Mouse (Mus musculus) lung, postnatal 4 days (tissue): Measurements from ENCODE around the gene Hist1h2bf.
"Not testable (repeated sequence)": the region's sequence is repeated elsewhere in the genome, so short reads cannot be mapped to it uniquely, and the experiment has no call there.

Experiments used
- DNase-seq, 2 experiments: peaks; one replicate each; pipeline ENCODE4 v3.0.0; 2021

Gene Hist1h2bf

DNA sequence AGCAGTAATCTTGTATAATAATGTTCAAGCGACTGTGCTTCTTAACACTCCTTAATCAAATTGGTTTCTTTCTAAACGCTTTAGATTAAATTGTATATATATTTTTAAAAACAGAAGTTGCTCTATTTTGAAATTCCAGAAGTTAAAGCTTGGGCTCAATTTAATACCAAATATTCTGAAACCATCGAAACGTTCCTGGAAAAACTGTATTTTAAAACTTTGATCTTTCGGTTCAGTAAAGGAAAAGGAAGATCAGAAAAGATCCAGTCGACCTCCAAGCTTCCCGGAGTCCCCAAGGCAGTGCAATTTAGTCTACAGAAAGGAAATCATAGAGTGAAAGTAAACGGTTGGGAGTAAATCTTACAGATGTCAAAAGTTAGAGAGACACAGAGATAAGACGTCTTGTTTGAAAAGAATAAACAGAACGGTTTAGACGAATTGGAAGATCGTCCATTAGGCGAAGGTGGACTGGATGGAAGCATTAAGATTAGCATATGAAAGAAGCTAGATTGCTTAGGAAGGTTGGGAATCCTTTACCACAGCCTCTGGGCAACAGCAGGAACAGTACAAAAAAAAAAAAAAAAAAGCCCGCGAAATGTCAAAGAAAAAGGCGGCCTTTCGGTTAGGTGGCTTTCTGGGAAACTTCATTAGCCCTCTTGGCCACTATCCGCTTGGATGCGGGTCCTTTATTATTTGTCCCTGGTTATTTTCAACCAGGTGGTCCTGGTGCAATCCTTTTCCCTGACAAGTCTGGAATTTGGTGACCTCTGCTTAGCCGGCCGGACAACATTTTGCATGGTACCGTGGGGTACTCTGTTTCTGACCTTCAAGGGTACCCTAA is 12.3 kb upstream of the Hist1h2bf start:
- DNase-seq = peak in 1 of 2 experiments; percentile 13

GRCm38 (mm10) chr13:23585442-23586098 is 11.6 kb upstream of the Hist1h2bf start:
- DNase-seq = peak; percentile 80

- DNase-seq = peak; percentile 74 to 80
Observed at GRCm38 (mm10) chr13:23585029-23585441, 11.0 kb upstream of the Hist1h2bf start.

- peak in 1 of 2 experiments; percentile 19 for DNase-seq
Observed at GRCm38 (mm10) chr13:23584331-23584730, 10.3 kb upstream of the Hist1h2bf start.

GRCm38 (mm10) chr13:23583387-23584068 is 9.5 kb upstream of the Hist1h2bf start:
- DNase-seq = no peak

GRCm38 (mm10) chr13:23582219-23583056 is 8.4 kb upstream of the Hist1h2bf start:
- DNase-seq = no peak

- peak; percentile 95 to 99 for DNase-seq
Observed at GRCm38 (mm10) chr13:23581408-23582218, 7.6 kb upstream of the Hist1h2bf start, which contains the start of gene Hist1h4d. Gene Hist1h4d (plus strand): TSS chr13:23581598.

- DNase-seq = no peak
Observed at GRCm38 (mm10) chr13:23577835-23578234, 3.8 kb upstream of the Hist1h2bf start.

DNA sequence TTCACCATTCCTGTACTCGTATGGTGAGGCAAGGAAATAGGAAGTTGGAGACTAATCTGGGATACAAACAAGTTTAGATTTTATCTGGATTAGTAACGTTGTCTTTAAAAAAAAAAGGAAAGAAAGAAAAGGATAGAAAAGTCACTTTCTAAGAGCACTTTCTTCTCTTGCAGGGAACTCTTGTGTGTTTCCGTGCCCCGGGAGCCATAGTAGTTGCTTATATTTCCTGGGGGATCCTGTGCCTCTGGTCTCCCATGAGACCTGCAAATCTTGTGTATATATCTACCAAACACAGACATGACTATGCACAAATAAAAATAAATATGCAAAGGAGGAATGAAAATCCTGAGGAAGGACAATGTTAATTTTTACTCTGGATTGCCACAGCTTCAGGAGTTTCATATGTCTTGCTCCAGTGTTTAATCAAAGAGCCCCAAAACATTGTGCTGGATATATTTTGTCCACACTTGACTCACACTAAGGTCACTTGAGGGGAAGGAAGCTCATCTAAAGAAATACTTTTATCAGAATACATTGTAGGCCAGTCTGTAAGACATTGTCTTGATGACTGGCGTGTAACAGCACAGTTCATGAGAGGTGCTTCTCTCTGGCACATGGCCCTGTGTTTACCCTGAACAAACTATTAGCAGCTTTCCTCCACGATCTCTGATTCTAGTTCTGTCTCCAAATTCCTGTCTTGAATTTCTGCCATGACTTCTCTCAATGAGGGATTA is 3.1 kb upstream of the Hist1h2bf start:
- DNase-seq = no peak

GRCm38 (mm10) chr13:23576351-23576881 is 2.4 kb upstream of the Hist1h2bf start:
- DNase-seq = no peak

- DNase-seq = not testable (repeated sequence)
Observed at GRCm38 (mm10) chr13:23575864-23576313, 1.9 kb upstream of the Hist1h2bf start.

GRCm38 (mm10) chr13:23575271-23575851 is 1.4 kb upstream of the Hist1h2bf start, which contains the start of gene Hist1h3d:
Gene Hist1h3d (plus strand): TSS chr13:23575763.
- DNase-seq = peak; percentile 43 to 69

DNA sequence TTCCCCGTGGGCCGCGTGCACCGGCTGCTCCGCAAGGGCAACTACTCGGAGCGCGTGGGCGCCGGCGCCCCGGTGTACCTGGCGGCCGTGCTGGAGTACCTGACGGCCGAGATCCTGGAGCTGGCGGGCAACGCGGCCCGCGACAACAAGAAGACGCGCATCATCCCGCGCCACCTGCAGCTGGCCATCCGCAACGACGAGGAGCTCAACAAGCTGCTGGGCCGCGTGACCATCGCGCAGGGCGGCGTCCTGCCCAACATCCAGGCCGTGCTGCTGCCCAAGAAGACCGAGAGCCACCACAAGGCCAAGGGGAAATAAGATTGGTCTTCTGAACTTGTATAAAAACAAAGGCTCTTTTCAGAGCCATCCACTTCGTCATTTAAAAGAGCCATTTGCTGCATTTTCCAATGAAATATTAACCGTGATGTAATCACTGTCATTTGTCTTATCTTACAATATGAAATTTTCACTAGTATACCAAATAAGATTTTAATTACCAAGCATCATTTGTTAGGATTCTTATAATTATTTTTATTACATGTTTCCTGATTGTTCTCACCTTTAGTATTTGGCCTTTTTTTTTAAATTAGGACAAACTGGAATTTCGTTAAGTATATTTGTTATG is 662 bp upstream of the Hist1h2bf start:
- DNase-seq = not testable (repeated sequence)

GRCm38 (mm10) chr13:23573034-23573897 is 730 bp downstream of the Hist1h2bf start:
- DNase-seq = not testable (repeated sequence)

DNA sequence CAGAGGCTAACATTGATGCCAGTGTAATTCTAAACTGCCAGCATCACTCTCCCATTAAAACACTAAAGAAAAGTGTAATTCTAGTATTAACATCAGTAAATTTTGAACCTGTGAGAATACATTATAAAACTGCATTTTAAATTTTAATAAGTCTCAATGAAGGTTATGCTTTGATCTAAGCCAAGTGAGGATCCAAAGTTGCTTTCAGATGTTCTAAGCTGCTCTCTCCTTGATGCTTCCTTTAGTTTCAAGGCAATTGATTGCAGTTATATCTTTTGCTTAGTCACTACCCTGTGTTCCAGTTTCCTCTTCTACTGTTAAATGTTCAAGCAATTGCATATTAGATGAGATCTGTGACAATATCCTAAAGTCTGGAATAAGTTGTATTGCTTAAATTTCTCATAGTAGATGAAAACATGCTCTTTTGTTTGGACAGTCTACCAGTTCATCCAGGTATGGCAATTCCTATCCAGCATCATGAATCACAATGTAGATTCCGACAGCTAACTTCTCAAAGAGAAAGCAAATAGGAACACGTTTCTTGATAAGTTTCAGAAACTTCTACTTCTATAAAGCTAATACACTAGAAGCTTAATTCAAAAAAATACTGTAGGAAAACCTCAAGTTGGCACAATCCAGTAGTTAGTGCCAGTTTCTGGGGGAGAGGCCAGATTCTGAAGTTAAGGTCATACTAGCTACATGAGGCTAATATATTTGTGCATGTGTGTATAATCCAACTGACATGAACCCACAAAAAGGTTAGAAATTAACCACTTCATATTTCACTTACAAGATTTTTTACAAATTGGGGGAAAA is 1.6 kb downstream of the Hist1h2bf start:
- DNase-seq = no peak

DNA sequence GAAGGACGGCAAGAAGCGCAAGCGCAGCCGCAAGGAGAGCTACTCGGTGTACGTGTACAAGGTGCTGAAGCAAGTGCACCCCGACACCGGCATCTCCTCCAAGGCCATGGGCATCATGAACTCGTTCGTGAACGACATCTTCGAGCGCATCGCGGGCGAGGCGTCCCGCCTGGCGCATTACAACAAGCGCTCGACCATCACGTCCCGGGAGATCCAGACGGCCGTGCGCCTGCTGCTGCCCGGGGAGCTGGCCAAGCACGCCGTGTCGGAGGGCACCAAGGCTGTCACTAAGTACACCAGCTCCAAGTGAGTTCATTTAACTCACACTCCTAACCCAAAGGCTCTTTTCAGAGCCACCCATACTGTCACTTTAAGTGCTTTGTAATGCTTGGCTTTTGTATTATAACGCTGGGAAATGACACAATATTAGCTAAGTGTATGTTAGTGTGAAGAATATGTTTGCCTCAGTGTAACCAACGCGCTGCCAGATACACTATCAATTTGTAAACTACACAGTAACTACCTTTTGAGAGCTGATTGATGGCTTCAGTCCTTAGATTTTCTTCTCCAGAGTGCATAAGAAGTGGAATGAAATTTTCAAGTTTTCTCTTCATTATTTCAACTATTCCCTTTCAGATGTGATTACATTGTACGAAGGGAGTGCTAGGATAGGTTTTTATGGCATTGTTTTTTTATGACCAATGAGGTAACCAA is 2.3 kb downstream of the Hist1h2bf start:
- peak in 1 of 2 experiments; percentile 7 for DNase-seq

DNA sequence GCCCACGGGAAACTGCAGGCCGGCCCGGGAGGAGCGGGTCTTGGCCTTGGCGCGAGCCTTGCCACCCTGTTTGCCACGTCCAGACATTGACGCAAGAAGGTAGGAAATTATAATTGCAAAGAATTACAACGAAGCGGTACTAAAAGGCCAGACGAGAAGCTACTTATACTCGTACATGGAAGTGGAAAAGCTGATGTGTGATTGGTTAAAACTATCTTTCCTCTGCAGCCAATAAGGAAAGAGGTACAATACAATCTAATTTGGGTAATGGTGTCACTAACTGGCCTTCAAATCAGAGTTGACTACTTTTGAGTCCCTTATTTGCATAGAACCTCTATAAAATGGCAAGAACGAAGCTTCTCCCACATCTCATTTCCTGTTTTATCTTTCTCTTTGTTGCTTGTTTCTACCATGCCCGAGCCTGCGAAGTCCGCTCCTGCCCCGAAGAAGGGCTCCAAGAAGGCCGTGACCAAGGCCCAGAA is 2.9 kb downstream of the Hist1h2bf start, which contains the start of the genes Hist1h2ae and Hist1h2bg:
Hist1h2ae (minus strand) TSS at position 199 of the 482 bp plus-strand sequence.
Hist1h2bg (plus strand) TSS at position 375 of the 482 bp plus-strand sequence.
- peak; percentile 73 to 77 for DNase-seq
